Mouse (Mus musculus) limb, embryonic 14.5 days (tissue): Measurements from ENCODE around the gene Adipor2. TPM values are rescaled to one million over a fixed set of nuclear protein-coding genes. Genes with fewer than 3 reads are reported as not detected.

ENCODE experiments used
- ATAC-seq: fragments of 200-750 bp; cut with Nextera tagmentation; 2 replicates; pipeline ENCODE4 v1.8.0; 2017; ENCODE audit warnings: low read depth, moderate number of reproducible peaks, moderate TSS enrichment; ENCODE audit not compliant: low FRiP score
- DNase-seq: peaks from one replicate; pipeline ENCODE4 v3.0.0-alpha.2; 2015; ENCODE audit warnings: low spot score
- H3K27ac ChIP-seq: fragments of 300-500 bp; sonication (generic); replicated peaks from 2 replicates; pipeline ENCODE4 v1.5.1; 2014; ENCODE audit warnings: low read depth, mild to moderate bottlenecking, low read length, moderate library complexity, mixed read lengths
- H3K27me3 ChIP-seq: fragments of 300-500 bp; sonication (generic); 2 replicates; pipeline ENCODE4 v1.6.1; 2014; ENCODE audit warnings: low read length, mixed read lengths; ENCODE audit not compliant: control insufficient read depth, insufficient read depth
- H3K36me3 ChIP-seq: fragments of 300-500 bp; sonication (generic); 2 replicates; pipeline ENCODE4 v1.6.1; 2014; ENCODE audit warnings: mild to moderate bottlenecking, low read length, moderate library complexity, mixed read lengths; ENCODE audit not compliant: control insufficient read depth, insufficient read depth
- H3K4me1 ChIP-seq: fragments of 300-500 bp; sonication (generic); 2 replicates; pipeline ENCODE4 v1.6.1; 2014; ENCODE audit warnings: antibody characterized with exemption, low read length, mixed read lengths; ENCODE audit not compliant: control insufficient read depth, insufficient read depth
- H3K4me2 ChIP-seq: fragments of 300-500 bp; sonication (generic); replicated peaks from 2 replicates; pipeline ENCODE4 v1.6.1; 2014; ENCODE audit warnings: low read depth, mild to moderate bottlenecking, low read length, moderate library complexity; ENCODE audit not compliant: severe bottlenecking
- H3K4me3 ChIP-seq: fragments of 300-500 bp; sonication (generic); replicated peaks from 2 replicates; pipeline ENCODE4 v1.5.1; 2014; ENCODE audit warnings: low read length
- H3K9ac ChIP-seq: fragments of 300-500 bp; sonication (generic); 2 replicates; pipeline ENCODE4 v1.6.1; 2014; ENCODE audit warnings: mild to moderate bottlenecking, low read depth, low read length, moderate library complexity; ENCODE audit not compliant: severe bottlenecking
- H3K9me3 ChIP-seq: fragments of 300-500 bp; sonication (generic); 2 replicates; pipeline ENCODE4 v1.6.1; 2016; ENCODE audit warnings: low read length; ENCODE audit not compliant: control insufficient read depth
- POLR2A ChIP-seq: fragments of 200-500 bp; IDR thresholded peaks from 2 replicates; pipeline ENCODE4 v1.8.0; 2012; ENCODE audit warnings: inconsistent platforms, mild to moderate bottlenecking, moderate library complexity, borderline replicate concordance; ENCODE audit not compliant: insufficient read depth, insufficient read length; ENCODE audit errors: extremely low read depth
- WGBS: fragments of 180-500 bp; shearing (Covaris S2); extraction: QIAGEN DNeasy Blood & Tissue Kit; methylation state at CpG from one replicate; pipeline ENCODE4 v1.1.7; 2014; 5-methylcytosine and 5-hydroxymethylcytosine counted together
- polyA plus RNA-seq, 2 experiments: library from polyadenylated mRNA; depleted of rRNA in 1 of 2; stranded (reverse) in 1 of 2; unstranded in 1 of 2; fragments of >200 nt; fragmentation: Nextera tagmentation in 1 of 2; extraction: Ambion mirVana in 1 of 2; gene quantifications; 2 replicates each; pipeline versions ENCODE4 v1.2.1 to v1.2.3; 2012 to 2014

Gene Adipor2
- polyA plus RNA-seq, 2 experiments, result 28.1 to 35.5 TPM

DNA sequence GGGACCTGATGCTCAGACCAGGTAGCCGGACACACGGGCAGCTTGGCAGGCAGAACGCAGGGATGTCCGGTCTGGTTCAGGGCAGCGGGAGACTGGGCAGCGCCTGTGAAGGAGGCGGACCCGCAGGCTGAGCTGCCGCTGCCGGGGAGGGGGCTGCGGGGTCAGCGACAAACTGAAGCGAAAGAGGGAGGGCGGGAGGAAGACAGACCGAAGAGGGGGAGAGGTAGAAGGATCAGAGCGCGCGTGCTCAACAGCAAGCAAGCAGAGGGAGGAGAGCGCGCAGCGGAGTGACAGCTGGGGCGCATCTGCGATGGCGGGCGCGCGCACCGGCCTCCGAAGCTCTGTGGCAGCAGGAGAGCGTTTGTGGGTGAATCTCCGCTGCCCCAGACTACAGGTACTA, 87.0 kb downstream of the Adipor2 start, which contains the start of gene Lrtm2:
Lrtm2 (minus strand) TSS at position 261 of the 400 bp plus-strand sequence.
- Histone ChIP-seq H3K36me3 (no peaks in the 10 kb centered on the region), H3K9ac (no peak within 1 kb of the TSS), H3K4me1 (no peaks in the 10 kb centered on the region), H3K4me2 (peak within 1 kb of the TSS; percentile 43), H3K27me3 (peaks cover 46% of the 10 kb centered on the region), H3K4me3 (peak within 1 kb of the TSS; percentile 27), H3K9me3 (no peaks in the 10 kb centered on the region), H3K27ac (no peak within 1 kb of the TSS)
- DNase-seq (no peak), ATAC-seq (no peak)
- TF ChIP-seq POLR2A, result no peak
- under 1% methylated on average over 30 of the region's 31 CpGs for WGBS

DNA sequence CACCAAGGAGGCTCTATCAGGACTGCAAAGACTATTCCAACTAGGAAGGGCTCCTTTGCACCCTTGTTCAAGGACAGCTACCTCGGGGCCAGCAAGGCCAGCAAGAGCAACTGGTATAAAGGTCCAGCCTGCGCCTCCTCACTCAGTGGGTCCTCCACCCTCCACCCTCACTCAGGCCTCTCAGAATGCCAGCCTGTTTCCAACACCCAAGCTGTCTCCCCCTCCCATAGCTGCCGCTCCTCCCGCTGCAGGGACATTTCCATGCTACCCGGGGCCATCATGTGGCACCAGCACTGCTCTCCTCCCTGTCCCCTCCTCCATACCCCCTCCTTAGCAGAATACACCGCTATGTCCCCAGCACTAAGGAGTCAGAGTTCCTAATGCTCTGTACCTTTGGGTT, 87.6 kb downstream of the Adipor2 start:
- no peak for ATAC-seq
- Histone ChIP-seq H3K27ac (no peak overlapping the region), H3K36me3 (no peaks in the 10 kb centered on the region), H3K27me3 (peaks cover 46% of the 10 kb centered on the region), H3K9ac (no peak overlapping the region), H3K4me2 (no peak overlapping the region), H3K9me3 (no peaks in the 10 kb centered on the region), H3K4me3 (no peak overlapping the region), H3K4me1 (no peaks in the 10 kb centered on the region)
- no peak for TF ChIP-seq POLR2A
- no peak for DNase-seq
- 13% methylated on average over 6 of the region's 6 CpGs for WGBS

GRCm38 (mm10) chr6:119329215-119329714, 88.2 kb downstream of the Adipor2 start:
- Histone ChIP-seq H3K4me3 (no peak overlapping the region), H3K27ac (no peak overlapping the region), H3K36me3 (no peaks in the 10 kb centered on the region), H3K27me3 (peaks cover 46% of the 10 kb centered on the region), H3K4me1 (no peaks in the 10 kb centered on the region), H3K4me2 (no peak overlapping the region), H3K9ac (no peak overlapping the region), H3K9me3 (no peaks in the 10 kb centered on the region)
- DNase-seq (peak; percentile 4), ATAC-seq (peak; percentile 34; the same call in 1 of the 2 replicates)
- TF ChIP-seq POLR2A, result no peak
- whole genome bisulfite sequencing, result 4% methylated on average over 8 of the region's 8 CpGs

- 14% methylated on average over 10 of the region's 11 CpGs for WGBS
- H3K36me3 ChIP-seq, result no peaks in the 10 kb centered on the region
- H3K27me3 ChIP-seq, result peaks cover 46% of the 10 kb centered on the region
- H3K27ac ChIP-seq, result no peak overlapping the region
- TF ChIP-seq POLR2A, result no peak
- no peak overlapping the region for H3K9ac ChIP-seq
- DNase-seq, result no peak
- H3K4me2 ChIP-seq, result no peak overlapping the region
- no peaks in the 10 kb centered on the region for H3K9me3 ChIP-seq
- no peaks in the 10 kb centered on the region for H3K4me1 ChIP-seq
- H3K4me3 ChIP-seq, result no peak overlapping the region
- ATAC-seq, result no peak
These were observed 88.9 kb downstream of the Adipor2 start for GRCm38 (mm10) chr6:119328521-119329115.

GRCm38 (mm10) chr6:119326541-119326940, 91.0 kb downstream of the Adipor2 start:
- ATAC-seq (no peak), DNase-seq (no peak)
- Histone ChIP-seq H3K4me3 (no peak overlapping the region), H3K4me1 (no peaks in the 10 kb centered on the region), H3K27me3 (peaks cover 42% of the 10 kb centered on the region), H3K9me3 (no peaks in the 10 kb centered on the region), H3K27ac (no peak overlapping the region), H3K36me3 (no peaks in the 10 kb centered on the region), H3K4me2 (no peak overlapping the region), H3K9ac (no peak overlapping the region)
- no peak for TF ChIP-seq POLR2A
- WGBS, result 14% methylated on average over 7 of the region's 7 CpGs
